Comparison of ENCODE assay signal across 10 mouse cellular contexts in genomic region chr11:96796586-96796985, GRCm38 (mm10). TPM values are rescaled to one million over a fixed set of nuclear protein-coding genes. Genes with fewer than 3 reads are reported as not detected.
DNase-seq lines count a peak whose midpoint lies in the region; ATAC-seq and TF ChIP-seq lines count a peak whose summit lies in the region.
"Had no signal": no experiment of that assay in that cellular context is flagged by ENCODE, and none has a peak within 500 bp of the region (broad histone marks: within the 10 kb centered on the region; RNA-seq: fewer than 3 reads in every experiment).

No protein-coding gene starts in this region.

- TF ChIP-seq POLR2A in brain, embryonic 14.5 days (IDR thresholded peaks at IDR 0.05; ENCODE audit: borderline replicate concordance, extremely low read depth, insufficient read depth, insufficient read length, poor library complexity, severe bottlenecking) = no peak

- 0 out of 2 replicates have a peak, but pooled peaks cover 3% of the 10 kb centered on the region for H3K4me1 ChIP-seq in kidney, postnatal 0 days (replicated peaks; ENCODE audit: insufficient read depth, low read length)
- H3K4me1 ChIP-seq in kidney, embryonic 14.5 days (ENCODE audit: control insufficient read depth, insufficient read depth, low read length) = peaks cover 10% of the 10 kb centered on the region; the same call in 1 of the 2 replicates

- H3K9ac ChIP-seq in kidney, postnatal 0 days (ENCODE audit: low read depth, low read length) = no peak overlapping the region
- H3K9ac ChIP-seq in kidney, embryonic 14.5 days (ENCODE audit: low read depth, low read length) = no peak overlapping the region

- 41% methylated on average over 1 of the region's 1 CpGs for WGBS in kidney, postnatal 0 days
- WGBS in kidney, embryonic 14.5 days = 79% methylated on average over 1 of the region's 1 CpGs

- no peaks in the 10 kb centered on the region for H3K9me3 ChIP-seq in kidney, postnatal 0 days (replicated peaks; ENCODE audit: low read length)
- H3K9me3 ChIP-seq in kidney, embryonic 14.5 days (ENCODE audit: control insufficient read depth, low read length) = no peaks in the 10 kb centered on the region

- peak; percentile 61 for DNase-seq in kidney, postnatal 0 days (ENCODE audit: low spot score)
- peak; percentile 44 for DNase-seq in 3134 (ENCODE audit: extremely low read depth, insufficient read length, low spot score)
- peak; percentile 78 for DNase-seq in 416B (ENCODE audit: low read depth)
- DNase-seq in brain, embryonic 14.5 days (ENCODE audit: low read depth) = peak; percentile 36
- DNase-seq in adrenal gland, adult 2 months = no peak
- DNase-seq: cerebellum, postnatal 36 days had no signal

- H3K36me3 ChIP-seq in kidney, postnatal 0 days (ENCODE audit: insufficient read depth, low read length) = peaks cover 18% of the 10 kb centered on the region
- H3K36me3 ChIP-seq in kidney, embryonic 14.5 days (ENCODE audit: control insufficient read depth, insufficient read depth, low read length) = peaks cover 35% of the 10 kb centered on the region

- ATAC-seq in kidney, postnatal 0 days (replicated peaks; ENCODE audit: low FRiP score, low read depth) = no peak
- no peak for ATAC-seq in kidney, embryonic 14.5 days (ENCODE audit: low FRiP score, low TSS enrichment)
- no peak for ATAC-seq in activated CD4-positive, CD25-positive, alpha-beta regulatory T cell, adult 4 months
- ATAC-seq: hindbrain, embryonic 16.5 days had no signal

- no peak overlapping the region for H3K4me3 ChIP-seq in kidney, postnatal 0 days (replicated peaks; ENCODE audit: low read depth, low read length)
- no peak overlapping the region for H3K4me3 ChIP-seq in kidney, embryonic 14.5 days (ENCODE audit: low read length)

- no peaks in the 10 kb centered on the region for H3K27me3 ChIP-seq in kidney, postnatal 0 days (ENCODE audit: insufficient read depth, low read length)
- no peaks in the 10 kb centered on the region for H3K27me3 ChIP-seq in kidney, embryonic 14.5 days (ENCODE audit: control insufficient read depth, insufficient read depth, low read length)

- peak; percentile 63 for TF ChIP-seq CTCF in kidney, postnatal 0 days (IDR thresholded peaks at IDR 0.05; ENCODE audit: low read depth)
- peak; percentile 23; the same call in 1 of the 2 replicates for TF ChIP-seq CTCF in brain, embryonic 14.5 days (IDR thresholded peaks at IDR 0.05; ENCODE audit: borderline replicate concordance, extremely low read depth, insufficient read depth, insufficient read length)

- no peak overlapping the region for H3K4me2 ChIP-seq in kidney, postnatal 0 days (ENCODE audit: low read length)
- H3K4me2 ChIP-seq in kidney, embryonic 14.5 days (replicated peaks; ENCODE audit: low read depth, low read length) = no peak overlapping the region

- no peak overlapping the region for H3K27ac ChIP-seq in kidney, postnatal 0 days
- no peak overlapping the region for H3K27ac ChIP-seq in kidney, embryonic 14.5 days (ENCODE audit: low read depth, low read length)
- H3K27ac ChIP-seq: macrophage had no signal

RNA-seq across cellular contexts. Expression of gene Cbx1, which starts 7.7 kb away (rescaled TPM):
- 101 and 106 TPM in 2 replicates for polyA plus RNA-seq in kidney, postnatal 0 days (2015; fragmentation: Nextera tagmentation; extraction: Ambion mirVana)
- 137 and 181 TPM in 2 replicates for polyA plus RNA-seq in kidney, embryonic 14.5 days (2014; fragmentation: Nextera tagmentation; extraction: Ambion mirVana)
- 79.2 and 79.7 TPM in 2 replicates for polyA plus RNA-seq in brain, embryonic 14.5 days (2012; rRNA removed)
- 10 to 100 TPM; 56.8 to 60.2 TPM for polyA plus RNA-seq in activated CD4-positive, CD25-positive, alpha-beta regulatory T cell, adult 4 months (2017; shearing (Covaris generic))
- total RNA-seq in adrenal gland, adult 2 months (2021) = 10 to 100 TPM; 65.7 to 72.8 TPM
- 40.0 and 58.2 TPM in 2 replicates for polyA plus RNA-seq in adrenal gland, adult 2 months (2012; rRNA removed)

RNA-seq across cellular contexts. Expression of gene Snx11, which starts 19.2 kb away (rescaled TPM):
- 17.6 and 19.8 TPM in 2 replicates for polyA plus RNA-seq in kidney, postnatal 0 days (2015; fragmentation: Nextera tagmentation; extraction: Ambion mirVana)
- polyA plus RNA-seq in kidney, embryonic 14.5 days (2014; fragmentation: Nextera tagmentation; extraction: Ambion mirVana) = 8.6 and 10.2 TPM in 2 replicates
- polyA plus RNA-seq in brain, embryonic 14.5 days (2012; rRNA removed) = 54.8 and 60.8 TPM in 2 replicates
- polyA plus RNA-seq in activated CD4-positive, CD25-positive, alpha-beta regulatory T cell, adult 4 months (2017; shearing (Covaris generic)) = 10 to 100 TPM; 15.4 to 21.8 TPM
- total RNA-seq in adrenal gland, adult 2 months (2021) = 10 to 100 TPM; 22.7 to 31.2 TPM
- 12.4 and 12.6 TPM in 2 replicates for polyA plus RNA-seq in adrenal gland, adult 2 months (2012; rRNA removed)

RNA-seq across cellular contexts. Expression of gene Nfe2l1, which starts 33.2 kb away (rescaled TPM):
- polyA plus RNA-seq in kidney, postnatal 0 days (2015; fragmentation: Nextera tagmentation; extraction: Ambion mirVana) = 77.3 and 88.0 TPM in 2 replicates
- 37.3 and 43.2 TPM in 2 replicates for polyA plus RNA-seq in kidney, embryonic 14.5 days (2014; fragmentation: Nextera tagmentation; extraction: Ambion mirVana)
- polyA plus RNA-seq in brain, embryonic 14.5 days (2012; rRNA removed) = 89.1 and 102 TPM in 2 replicates
- 10 to 100 TPM; 19.7 to 22.1 TPM for polyA plus RNA-seq in activated CD4-positive, CD25-positive, alpha-beta regulatory T cell, adult 4 months (2017; shearing (Covaris generic))
- 100 to 1,000 TPM; 497 to 817 TPM for total RNA-seq in adrenal gland, adult 2 months (2021)
- polyA plus RNA-seq in adrenal gland, adult 2 months (2012; rRNA removed) = 504 and 806 TPM in 2 replicates

RNA-seq across cellular contexts. Expression of gene Copz2, which starts 53.1 kb away (rescaled TPM):
- 125 TPM in 2 replicates for polyA plus RNA-seq in kidney, postnatal 0 days (2015; fragmentation: Nextera tagmentation; extraction: Ambion mirVana)
- polyA plus RNA-seq in kidney, embryonic 14.5 days (2014; fragmentation: Nextera tagmentation; extraction: Ambion mirVana) = 94.7 and 106 TPM in 2 replicates
- 9.3 and 15.8 TPM in 2 replicates for polyA plus RNA-seq in brain, embryonic 14.5 days (2012; rRNA removed)
- polyA plus RNA-seq in activated CD4-positive, CD25-positive, alpha-beta regulatory T cell, adult 4 months (2017; shearing (Covaris generic)) = not detected
- 10 to 100 TPM; 57.1 to 76.8 TPM for total RNA-seq in adrenal gland, adult 2 months (2021)
- 90.7 and 107 TPM in 2 replicates for polyA plus RNA-seq in adrenal gland, adult 2 months (2012; rRNA removed)
